Mouse (Mus musculus) heart, embryonic 10.5 days (tissue): ENCODE measurements around the gene Cuedc2. TPM values are rescaled to one million over a fixed set of nuclear protein-coding genes. Genes with fewer than 3 reads are reported as not detected.

Source experiments
- DNase-seq: peaks from one replicate; pipeline ENCODE4 v3.0.0-alpha.2; 2017; ENCODE audit warnings: low spot score
- H3K27ac ChIP-seq: fragments of 300-500 bp; sonication (generic); 2 replicates; pipeline ENCODE4 v1.5.1; 2016; ENCODE audit warnings: mild to moderate bottlenecking
- H3K27me3 ChIP-seq: fragments of 300-500 bp; sonication (generic); 2 replicates; pipeline ENCODE4 v1.6.1; 2016; ENCODE audit warnings: mild to moderate bottlenecking; ENCODE audit not compliant: poor library complexity, insufficient read depth, severe bottlenecking
- H3K36me3 ChIP-seq: fragments of 300-500 bp; sonication (generic); 2 replicates; pipeline ENCODE4 v1.6.1; 2016; ENCODE audit warnings: mild to moderate bottlenecking, moderate library complexity
- H3K4me1 ChIP-seq: fragments of 300-500 bp; sonication (generic); 2 replicates; pipeline ENCODE4 v1.6.1; 2016; ENCODE audit warnings: mild to moderate bottlenecking
- H3K4me3 ChIP-seq: fragments of 300-500 bp; sonication (generic); 2 replicates; pipeline ENCODE4 v1.5.1; 2016; ENCODE audit warnings: mild to moderate bottlenecking, moderate library complexity
- H3K9me3 ChIP-seq: fragments of 300-500 bp; sonication (generic); 2 replicates; pipeline ENCODE4 v1.6.1; 2016; ENCODE audit warnings: mild to moderate bottlenecking, moderate library complexity
- WGBS: fragments of 180-500 bp; shearing (Covaris S2); methylation state at CpG from one replicate; pipeline ENCODE4 v1.1.7; 2016; 5-methylcytosine and 5-hydroxymethylcytosine counted together
- polyA plus RNA-seq: library from polyadenylated mRNA; unstranded; fragments of >200 nt; fragmentation: Nextera tagmentation; extraction: Ambion mirVana; gene quantifications from 2 replicates; pipeline ENCODE4 v1.2.1, GENCODE M21; 2016

The Cuedc2 gene
- polyA plus RNA-seq, 1 experiment from 2014 or later, result 153 TPM

DNA sequence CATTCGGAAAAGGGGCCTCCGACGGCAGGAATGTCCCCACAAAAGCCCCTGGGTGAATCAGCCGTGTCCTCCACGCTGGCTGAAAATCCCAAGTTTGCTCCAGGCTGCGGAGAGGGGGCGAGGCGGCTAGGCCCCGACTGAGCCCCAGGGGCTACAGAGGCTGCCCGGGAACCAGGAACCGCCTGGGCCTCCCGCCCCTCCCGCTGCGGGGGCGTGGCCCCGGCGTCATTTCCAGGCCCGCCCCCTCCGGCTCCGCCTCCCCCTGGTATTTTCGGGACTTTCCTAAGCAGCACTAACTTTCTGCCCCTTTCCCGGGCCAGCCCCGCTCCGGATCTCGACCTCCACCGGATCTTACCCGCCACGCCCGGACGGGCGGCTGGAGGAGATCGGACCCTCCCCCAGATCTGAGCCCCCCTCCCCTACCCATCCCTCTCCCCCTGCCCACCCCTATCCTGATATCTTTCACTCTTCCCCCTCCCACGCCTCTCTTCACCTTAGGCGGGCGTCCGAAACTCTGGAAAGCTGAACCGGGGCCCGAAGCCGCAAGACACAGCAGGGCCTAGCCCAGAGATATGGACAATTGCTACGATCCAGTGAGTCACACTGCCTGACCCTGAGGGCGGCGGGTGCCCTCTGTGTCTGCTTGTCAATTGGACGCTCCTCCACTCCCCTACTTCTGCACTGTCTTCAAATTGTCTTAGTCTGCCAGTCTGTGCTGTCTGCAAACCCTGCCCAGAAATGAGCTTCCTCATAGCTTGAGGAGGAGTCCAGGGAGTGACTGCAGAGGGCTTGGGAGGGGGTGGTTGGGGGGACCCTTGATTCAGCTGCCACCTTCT, 32.9 kb downstream of the Cuedc2 start:
- Histone ChIP-seq H3K27me3 (peaks cover 51% of the 10 kb centered on the region), H3K4me1 (peaks cover 45% of the 10 kb centered on the region), H3K9me3 (no peaks in the 10 kb centered on the region), H3K4me3 (peak overlapping the region; percentile 86), H3K27ac (peak overlapping the region; percentile 88), H3K36me3 (peaks cover 25% of the 10 kb centered on the region)
- WGBS, result under 1% methylated on average over 43 of the region's 43 CpGs
- peak; percentile 95 for DNase-seq

- peaks cover 44% of the 10 kb centered on the region for H3K27me3 ChIP-seq
- H3K4me3 ChIP-seq, result peak overlapping the region; percentile 86
- H3K27ac ChIP-seq, result peak overlapping the region; percentile 88
- H3K4me1 ChIP-seq, result peaks cover 45% of the 10 kb centered on the region
- peaks cover 17% of the 10 kb centered on the region for H3K36me3 ChIP-seq
- no peaks in the 10 kb centered on the region for H3K9me3 ChIP-seq
- DNase-seq, result no peak
- under 1% methylated on average over 34 of the region's 34 CpGs for WGBS
Measured at GRCm38 (mm10) chr19:46304908-46305333, 33.6 kb downstream of the Cuedc2 start.

- H3K9me3 ChIP-seq, result no peaks in the 10 kb centered on the region
- peaks cover 38% of the 10 kb centered on the region for H3K27me3 ChIP-seq
- H3K36me3 ChIP-seq, result peaks cover 12% of the 10 kb centered on the region; the same call in 1 of the 2 replicates
- peak within 1 kb of the TSS; percentile 88 for H3K27ac ChIP-seq
- H3K4me3 ChIP-seq, result peak within 1 kb of the TSS; percentile 86
- DNase-seq, result peak; percentile 97
- WGBS, result under 1% methylated on average over 39 of the region's 39 CpGs
- peaks cover 45% of the 10 kb centered on the region for H3K4me1 ChIP-seq
Measured at GRCm38 (mm10) chr19:46304216-46304841, 34.2 kb downstream of the Cuedc2 start, which contains the start of gene Nfkb2. Nfkb2 (plus strand) TSS chr19:46304320.

- Histone ChIP-seq H3K9me3 (no peaks in the 10 kb centered on the region), H3K4me3 (peak overlapping the region; percentile 86), H3K36me3 (peaks cover 12% of the 10 kb centered on the region; the same call in 1 of the 2 replicates), H3K27ac (0 out of 2 replicates have a peak overlapping the region, but pooled peaks have one; percentile 88), H3K27me3 (peaks cover 32% of the 10 kb centered on the region), H3K4me1 (peaks cover 39% of the 10 kb centered on the region)
- peak; percentile 72 for DNase-seq
- WGBS, result 53% methylated on average over 18 of the region's 18 CpGs
Measured at GRCm38 (mm10) chr19:46303251-46304215, 35.0 kb downstream of the Cuedc2 start.

DNA sequence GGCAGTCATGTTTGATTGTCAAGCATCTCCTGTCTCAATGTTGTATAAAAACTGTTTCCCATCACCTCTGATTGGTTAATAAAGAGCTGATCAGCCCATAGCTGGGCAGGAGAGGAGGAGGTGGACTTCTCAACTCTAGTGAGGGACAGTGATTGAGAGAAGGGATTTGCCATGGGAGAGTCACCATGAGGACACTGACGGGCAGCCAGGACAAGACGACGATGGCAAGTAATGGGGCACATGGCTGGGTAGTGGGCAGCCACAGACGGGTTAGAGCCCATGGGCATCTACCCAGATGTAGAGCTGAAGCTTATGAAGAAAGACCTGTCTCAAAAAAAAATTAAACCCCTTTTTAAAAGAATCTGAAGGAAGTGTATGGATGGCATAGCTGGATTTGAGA, 36.0 kb downstream of the Cuedc2 start:
- DNase-seq, result peak; percentile 55
- H3K4me1 ChIP-seq, result peaks cover 35% of the 10 kb centered on the region
- 85% methylated on average over 4 of the region's 4 CpGs for WGBS
- no peaks in the 10 kb centered on the region for H3K9me3 ChIP-seq
- peaks cover 22% of the 10 kb centered on the region for H3K27me3 ChIP-seq
- H3K27ac ChIP-seq, result no peak overlapping the region
- H3K4me3 ChIP-seq, result no peak overlapping the region
- peaks cover 2% of the 10 kb centered on the region; the same call in 1 of the 2 replicates for H3K36me3 ChIP-seq

DNA sequence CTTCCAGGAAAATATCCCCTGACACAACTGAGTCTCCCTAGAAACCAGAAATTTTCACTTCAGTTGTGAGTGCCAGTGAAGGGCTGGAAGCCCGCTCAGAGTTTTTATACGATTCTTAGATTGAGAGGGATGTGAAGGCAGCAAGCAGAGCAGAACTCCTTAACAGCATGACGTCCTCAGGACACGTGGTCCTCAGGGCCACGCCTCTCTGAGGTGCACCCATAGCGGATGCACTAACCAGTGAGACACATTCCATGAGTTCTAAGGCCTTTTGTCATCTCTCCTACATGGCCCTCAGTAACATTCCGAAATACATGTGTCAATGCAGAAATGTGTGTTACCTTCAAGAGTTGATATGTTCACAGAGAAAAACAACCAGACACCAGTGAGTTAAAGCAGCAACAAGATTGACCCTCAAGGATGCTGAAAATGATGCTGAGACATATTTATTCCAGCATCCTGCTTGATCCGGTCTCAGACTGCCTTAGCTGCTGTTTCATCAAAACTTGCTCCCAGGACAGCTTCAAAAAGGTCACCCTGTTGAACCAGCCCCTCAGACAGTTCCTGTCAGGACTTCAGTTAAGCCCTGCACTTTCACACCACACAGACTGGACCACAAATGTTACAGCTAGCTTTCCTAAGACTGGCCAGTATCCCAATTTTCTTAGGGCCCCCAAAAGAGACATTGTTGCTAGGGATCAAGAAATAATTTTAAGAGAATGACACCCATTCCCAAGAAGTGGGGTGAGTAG, 38.0 kb downstream of the Cuedc2 start:
- Histone ChIP-seq H3K36me3 (no peaks in the 10 kb centered on the region), H3K27me3 (0 out of 2 replicates have a peak, but pooled peaks cover 3% of the 10 kb centered on the region), H3K27ac (no peak overlapping the region), H3K4me3 (no peak overlapping the region), H3K9me3 (no peaks in the 10 kb centered on the region), H3K4me1 (peaks cover 21% of the 10 kb centered on the region; the same call in 1 of the 2 replicates)
- 40% methylated on average over 8 of the region's 8 CpGs for WGBS
- peak; percentile 51 for DNase-seq

- Histone ChIP-seq H3K9me3 (no peaks in the 10 kb centered on the region), H3K4me1 (peaks cover 2% of the 10 kb centered on the region; the same call in 1 of the 2 replicates), H3K27me3 (peaks cover 3% of the 10 kb centered on the region; the same call in 1 of the 2 replicates), H3K27ac (no peak overlapping the region), H3K36me3 (no peaks in the 10 kb centered on the region), H3K4me3 (no peak overlapping the region)
- WGBS, result 65% methylated on average over 4 of the region's 4 CpGs
- DNase-seq, result no peak
Measured at GRCm38 (mm10) chr19:46296938-46297337, 41.6 kb downstream of the Cuedc2 start.

GRCm38 (mm10) chr19:46290535-46291105, 47.9 kb downstream of the Cuedc2 start:
- no peak overlapping the region for H3K4me3 ChIP-seq
- DNase-seq, result no peak
- no peaks in the 10 kb centered on the region for H3K4me1 ChIP-seq
- H3K27ac ChIP-seq, result no peak overlapping the region
- 59% methylated on average over 12 of the region's 12 CpGs for WGBS
- peaks cover 23% of the 10 kb centered on the region for H3K36me3 ChIP-seq
- no peaks in the 10 kb centered on the region; the same call in 1 of the 2 replicates for H3K27me3 ChIP-seq
- H3K9me3 ChIP-seq, result no peaks in the 10 kb centered on the region

DNA sequence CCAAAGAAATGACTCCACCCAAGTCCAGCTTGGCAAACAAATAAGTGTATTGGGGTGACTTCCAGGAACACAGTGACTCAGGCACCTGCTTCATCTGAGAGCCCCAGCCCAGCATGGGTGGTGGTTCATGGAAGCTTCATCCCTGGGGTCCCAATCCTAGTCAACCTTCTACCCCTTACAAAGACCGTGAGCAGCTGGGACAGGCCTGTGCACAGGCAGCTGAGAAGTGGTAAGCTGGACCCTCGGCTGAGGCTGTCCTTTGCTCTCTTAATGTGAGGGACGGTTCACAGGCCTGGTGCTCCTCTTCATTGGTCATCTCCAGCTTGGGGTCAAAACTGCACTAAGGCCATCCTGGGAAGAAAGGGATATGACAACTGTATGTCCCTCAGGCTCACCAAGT, 50.9 kb downstream of the Cuedc2 start:
- Histone ChIP-seq H3K27ac (no peak overlapping the region), H3K9me3 (no peaks in the 10 kb centered on the region), H3K27me3 (no peaks in the 10 kb centered on the region; the same call in 1 of the 2 replicates), H3K4me3 (no peak overlapping the region), H3K36me3 (peaks cover 52% of the 10 kb centered on the region), H3K4me1 (no peaks in the 10 kb centered on the region)
- 86% methylated on average over 3 of the region's 3 CpGs for WGBS
- peak; percentile 68 for DNase-seq

DNA sequence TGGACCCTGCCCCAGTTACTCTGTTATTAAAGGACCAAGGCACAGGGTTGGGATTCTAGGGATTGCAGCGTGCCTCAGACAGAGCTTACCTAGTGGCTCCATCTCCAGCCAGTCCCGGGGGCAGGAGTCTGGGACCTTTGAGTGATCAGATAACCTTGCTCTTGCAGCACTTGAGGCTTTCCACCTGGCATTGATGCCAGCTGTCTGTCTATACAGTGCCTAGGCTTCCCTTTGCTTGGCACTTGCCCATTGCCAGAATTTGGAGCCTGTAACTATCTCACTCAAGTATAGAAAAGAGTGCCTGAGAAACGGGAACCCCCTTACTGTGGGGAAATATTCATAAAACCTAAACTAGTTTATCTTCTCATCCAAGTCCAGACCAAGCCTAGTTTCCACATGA, 51.6 kb downstream of the Cuedc2 start:
- Histone ChIP-seq H3K36me3 (peaks cover 59% of the 10 kb centered on the region), H3K27ac (no peak overlapping the region), H3K4me3 (no peak overlapping the region), H3K27me3 (no peaks in the 10 kb centered on the region), H3K9me3 (no peaks in the 10 kb centered on the region), H3K4me1 (no peaks in the 10 kb centered on the region)
- DNase-seq, result peak; percentile 71
- 80% methylated on average over 3 of the region's 3 CpGs for WGBS

GRCm38 (mm10) chr19:46286047-46286446, 52.5 kb downstream of the Cuedc2 start:
- H3K4me1 ChIP-seq, result no peaks in the 10 kb centered on the region
- WGBS, result 84% methylated on average over 6 of the region's 6 CpGs
- H3K27me3 ChIP-seq, result no peaks in the 10 kb centered on the region
- H3K4me3 ChIP-seq, result no peak overlapping the region
- H3K9me3 ChIP-seq, result no peaks in the 10 kb centered on the region
- peaks cover 67% of the 10 kb centered on the region for H3K36me3 ChIP-seq
- DNase-seq, result no peak
- no peak overlapping the region for H3K27ac ChIP-seq
